Mouse (Mus musculus): ENCODE measurements around the gene Stard8. TPM values are rescaled to one million over a fixed set of nuclear protein-coding genes. Genes with fewer than 3 reads are reported as not detected.
"Not testable (repeated sequence)": the region's sequence is repeated elsewhere in the genome, so short reads cannot be mapped to it uniquely, and the experiment has no call there.

The Stard8 gene
- total RNA-seq (2021), result 10 to 100 TPM; 46.7 to 47.7 TPM
- long read RNA-seq, experiment 1, full-length matches to known transcripts, result 10 of 34 reads
- long read RNA-seq, experiment 1, partial matches to known transcripts, result 16 of 34 reads
- long read RNA-seq, experiment 1, other reads (novel, unspliced or antisense), result 8 of 34 reads
- long read RNA-seq, experiment 2, full-length matches to known transcripts, result 4 of 32 reads
- long read RNA-seq, experiment 2, partial matches to known transcripts, result 13 of 32 reads
- long read RNA-seq, experiment 2, other reads (novel, unspliced or antisense), result 15 of 32 reads

DNA sequence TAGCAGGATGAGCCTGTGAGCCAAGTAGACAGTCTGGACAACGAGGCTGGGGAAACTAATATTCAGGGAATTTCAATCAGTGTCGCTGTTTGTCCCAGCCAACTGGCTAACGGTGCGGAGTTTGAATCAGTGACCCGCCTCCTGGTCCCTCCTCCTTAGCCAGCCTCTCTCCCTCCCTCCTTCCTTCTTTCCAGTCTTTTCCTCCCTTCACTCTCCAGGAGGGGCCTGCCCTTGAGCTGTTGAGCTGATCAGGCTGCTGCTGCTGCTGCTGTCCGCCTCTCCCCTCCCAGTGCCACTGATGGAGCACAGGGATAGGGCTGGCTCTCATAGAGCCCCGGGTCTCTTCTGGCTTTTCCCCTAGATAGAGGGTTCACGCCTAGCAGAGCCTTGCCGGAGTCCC is at the start of gene Stard8:
Gene Stard8, plus strand, starts transcription at position 203 of the 400 bp plus-strand sequence.
- DNase-seq (ENCODE audit: low spot score in 2 of 2), result no peak

DNA sequence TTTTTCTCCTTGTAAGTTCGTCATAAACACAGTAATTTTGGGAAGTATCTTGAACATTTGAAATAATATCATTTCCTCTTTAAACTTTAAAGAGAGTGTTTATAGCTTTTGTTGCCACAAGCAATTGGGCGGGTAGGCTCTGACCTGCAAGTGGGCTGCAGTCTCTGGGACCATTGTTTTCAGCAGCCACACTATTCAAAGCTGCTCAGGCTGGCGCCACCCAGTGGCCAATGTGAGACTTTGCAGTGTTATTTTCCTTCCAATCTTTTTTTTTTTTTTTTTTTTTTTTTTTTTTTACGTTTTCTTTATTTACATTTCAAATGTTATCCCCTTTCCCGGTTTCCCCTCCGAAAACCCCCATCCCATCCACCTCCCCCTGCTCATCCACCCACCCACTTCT is 49.1 kb upstream of the Stard8 start:
- DNase-seq (ENCODE audit: low spot score in 2 of 2), result peak in 1 of 2 experiments; percentile 16

DNA sequence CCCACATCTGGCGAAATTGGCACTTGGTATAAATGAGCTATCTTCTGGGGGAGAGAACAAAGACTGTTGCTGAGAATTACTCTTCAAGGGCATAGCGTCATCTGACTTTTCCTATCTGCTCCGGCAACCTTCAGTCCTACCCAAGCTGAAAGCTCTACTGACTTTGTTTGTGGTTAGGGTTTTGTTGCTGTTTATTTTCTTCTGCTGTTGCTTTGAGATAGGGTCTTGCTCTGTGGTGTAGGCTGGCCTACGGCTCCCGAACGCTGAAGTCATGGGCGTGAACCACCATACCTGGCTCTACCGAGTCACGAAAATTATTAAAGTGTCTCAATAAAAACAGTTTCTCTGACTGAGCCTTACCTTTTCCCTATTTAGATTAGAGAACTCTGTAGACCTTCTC is 44.8 kb upstream of the Stard8 start:
- DNase-seq (ENCODE audit: low spot score in 2 of 2), result no peak

DNA sequence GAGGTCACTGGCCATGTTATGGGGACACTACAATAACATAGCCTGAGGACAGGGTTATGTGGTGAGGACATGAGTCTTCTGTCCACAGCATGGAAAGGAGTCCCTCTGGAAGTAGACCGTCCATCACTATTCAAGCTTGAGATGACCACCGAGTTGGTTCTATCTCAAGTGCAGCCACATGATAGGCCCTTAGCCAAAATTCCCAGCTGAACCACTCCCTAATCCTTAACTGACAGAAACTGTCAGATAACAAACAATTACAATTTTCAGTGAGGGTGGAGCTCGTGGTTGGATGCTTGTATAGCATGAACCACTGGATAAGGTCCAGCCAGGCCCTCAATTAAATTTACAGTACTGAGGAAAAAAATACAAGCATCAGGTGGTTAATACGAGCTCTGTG is 44.0 kb upstream of the Stard8 start:
- DNase-seq (ENCODE audit: low spot score in 2 of 2), result no peak

DNA sequence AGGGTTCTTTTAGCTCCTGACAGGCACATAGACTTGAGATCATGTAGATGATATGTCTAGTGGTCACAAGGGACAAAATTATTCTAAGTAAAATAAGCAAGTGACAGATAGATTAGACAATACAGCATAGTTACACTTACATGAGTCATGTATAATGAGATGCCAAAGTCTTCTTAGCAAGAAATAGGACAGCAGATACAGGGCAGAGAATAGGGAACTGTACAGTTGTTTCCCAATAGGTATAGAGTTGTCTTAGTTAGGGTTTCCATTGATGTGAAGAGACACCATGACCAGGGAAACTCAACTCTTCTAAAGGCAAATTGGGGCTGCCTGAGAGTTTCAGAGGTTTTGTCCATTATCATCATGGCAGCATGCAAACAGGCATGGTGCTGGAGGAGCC is 39.3 kb upstream of the Stard8 start:
- DNase-seq (ENCODE audit: low spot score in 2 of 2), result no peak

DNA sequence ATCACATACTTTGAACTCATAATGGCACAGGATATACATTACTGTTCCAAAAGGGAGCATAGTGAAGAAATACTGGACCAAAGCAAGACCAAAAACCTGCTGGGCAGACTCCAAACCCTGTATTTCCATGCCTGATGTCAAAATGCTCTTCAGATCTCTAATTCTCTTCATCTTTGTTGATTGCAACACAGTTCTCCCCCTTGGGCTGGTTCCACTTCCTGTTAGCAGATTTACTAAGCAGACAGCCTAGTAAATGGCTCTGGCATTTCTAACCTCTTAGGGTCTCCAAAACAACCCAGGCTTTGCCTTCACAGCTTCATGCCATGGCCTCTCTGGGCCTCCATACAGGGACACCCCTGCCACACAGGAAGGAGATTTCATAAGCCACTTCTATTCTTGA is 38.5 kb upstream of the Stard8 start:
- DNase-seq (ENCODE audit: low spot score in 2 of 2), result no peak

DNA sequence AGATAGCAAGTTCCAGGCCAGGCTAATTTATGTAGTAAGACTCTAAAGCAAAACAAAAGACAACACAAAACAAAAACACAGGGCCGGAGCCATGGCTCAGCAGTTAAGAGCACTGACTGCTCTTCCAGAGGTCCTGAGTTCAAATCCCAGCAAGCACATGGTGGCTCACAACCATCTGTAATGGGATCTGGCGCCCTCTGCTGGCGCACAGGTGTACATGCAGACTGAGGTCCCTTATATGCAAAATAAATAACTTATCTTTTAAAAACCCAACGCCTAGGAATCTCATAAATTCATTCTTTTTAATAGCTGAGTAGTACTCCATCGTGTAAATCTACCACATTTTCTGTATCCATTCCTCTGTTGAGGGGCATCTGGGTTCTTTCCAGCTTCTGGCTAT is 16.4 kb upstream of the Stard8 start:
- DNase-seq (ENCODE audit: low spot score in 2 of 2), result not testable (repeated sequence)

DNA sequence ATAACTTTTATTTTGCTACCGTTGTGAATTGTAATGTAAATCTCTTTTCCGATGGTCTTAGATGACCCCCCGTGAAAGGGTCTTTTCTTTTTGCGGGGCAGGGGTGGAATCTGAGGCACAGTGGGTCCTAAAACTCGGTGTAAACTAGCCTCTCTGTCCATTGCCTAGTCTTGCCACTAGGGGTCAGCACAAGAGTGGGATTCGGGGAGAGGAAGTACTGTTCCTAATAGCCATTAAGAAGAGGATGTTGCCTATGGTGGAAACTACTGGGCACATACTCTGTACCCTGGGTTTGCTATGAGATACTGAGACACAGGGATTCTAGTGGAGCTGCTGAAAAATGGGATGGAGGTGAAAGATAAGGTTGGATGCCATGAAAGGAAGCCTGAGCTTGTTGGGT is 13.5 kb upstream of the Stard8 start:
- peak in 1 of 2 experiments; percentile 38 for DNase-seq (ENCODE audit: low spot score in 2 of 2)

DNA sequence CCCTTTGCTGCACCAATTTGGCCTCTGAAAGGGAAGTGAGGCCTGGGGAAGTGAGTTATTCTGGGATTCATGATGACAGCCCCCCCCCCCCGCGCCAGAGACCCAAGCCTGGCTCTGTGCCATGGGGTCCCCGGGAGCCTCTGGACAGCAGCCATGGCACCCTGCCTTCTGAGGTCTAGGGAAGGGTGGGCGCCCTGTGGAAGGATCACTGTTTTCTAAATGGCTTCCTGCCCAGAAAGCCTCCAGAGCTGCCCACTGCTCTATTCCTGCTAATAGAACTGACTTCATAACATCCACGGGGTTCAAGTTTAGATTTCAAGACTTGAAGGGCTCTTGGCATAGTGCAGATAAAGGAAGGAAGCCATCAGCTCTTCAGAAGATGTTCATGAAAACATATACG is 983 bp upstream of the Stard8 start:
- DNase-seq (ENCODE audit: low spot score in 2 of 2), result no peak

DNA sequence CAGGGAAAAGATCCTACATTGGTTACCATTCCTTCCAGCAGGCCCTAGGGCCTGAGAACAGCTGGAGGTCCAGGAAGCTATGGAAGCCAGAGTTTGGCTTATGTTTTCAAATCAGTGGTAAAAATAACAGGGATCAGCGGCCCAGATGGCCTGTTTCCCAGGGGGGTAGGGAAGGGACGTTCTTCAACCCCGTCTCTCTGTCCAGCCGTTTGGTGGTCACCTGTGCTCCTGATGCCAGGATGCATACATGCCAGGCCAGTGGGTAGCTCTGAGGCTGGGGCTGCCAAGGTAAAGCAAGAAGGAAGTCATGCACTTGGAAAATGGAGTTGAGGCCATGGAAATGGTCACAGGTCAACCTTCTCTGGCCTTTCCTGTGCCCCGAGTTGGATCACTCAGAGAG is 7.5 kb downstream of the Stard8 start:
- DNase-seq (ENCODE audit: low spot score in 2 of 2), result no peak

DNA sequence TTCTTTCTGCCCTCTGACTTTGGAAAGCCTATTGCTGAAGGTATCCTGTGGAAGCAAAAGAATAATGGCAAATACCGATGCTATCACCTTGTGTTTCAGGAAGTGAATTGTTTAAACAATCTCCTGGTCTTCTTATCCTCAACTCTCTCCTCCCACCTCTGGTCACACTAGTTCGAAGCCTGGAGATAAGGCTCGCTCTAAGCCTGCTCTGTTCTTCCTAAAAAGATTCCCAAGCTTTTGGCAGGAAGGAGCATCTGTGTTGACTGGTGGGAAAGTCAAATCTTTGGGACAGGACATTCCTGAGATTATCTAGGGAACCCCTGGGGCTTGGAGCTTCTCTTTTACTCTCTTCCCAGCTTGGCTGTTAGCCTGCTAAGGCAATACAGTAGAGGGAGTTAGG is 8.2 kb downstream of the Stard8 start:
- no peak for DNase-seq (ENCODE audit: low spot score in 2 of 2)

DNA sequence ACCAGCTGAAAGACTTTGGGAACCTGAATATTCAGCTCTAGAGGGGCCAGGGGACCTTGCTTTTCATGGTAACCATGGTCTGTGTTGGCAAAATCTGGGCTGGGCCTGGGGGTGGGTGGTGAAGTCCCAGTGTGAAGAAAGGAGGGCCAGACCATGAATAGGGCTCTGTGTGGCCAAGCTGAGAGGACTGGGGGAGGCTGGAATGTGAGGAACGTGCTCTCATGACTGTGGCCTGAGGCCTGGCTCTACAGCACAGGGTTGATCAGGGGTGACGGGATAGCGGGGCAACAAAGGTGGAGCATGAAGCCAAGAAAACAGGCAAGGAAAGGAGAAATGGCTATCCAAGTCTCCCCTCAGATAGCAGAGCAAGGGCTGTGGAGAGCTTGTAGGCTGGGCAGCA is 9.4 kb downstream of the Stard8 start:
- no peak for DNase-seq (ENCODE audit: low spot score in 2 of 2)

DNA sequence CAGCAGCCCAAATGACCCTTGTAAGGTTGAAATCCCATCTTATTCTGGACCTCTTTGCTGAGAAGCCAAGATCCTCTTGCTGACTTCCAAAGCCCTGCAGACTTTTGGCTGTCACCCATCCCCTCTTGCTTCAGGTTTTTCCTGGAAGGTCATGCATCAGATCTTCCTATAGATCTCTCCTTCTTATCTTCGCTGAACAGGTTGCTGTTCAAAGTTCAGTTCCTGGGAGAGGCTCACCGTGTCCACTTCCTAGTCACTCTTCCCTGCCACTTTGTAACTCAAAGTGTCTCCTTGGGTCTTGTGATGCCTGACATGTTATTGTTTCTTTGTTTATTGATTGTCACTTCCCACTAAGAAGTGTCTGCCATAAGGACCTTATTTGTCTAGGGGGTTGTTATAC is 12.7 kb downstream of the Stard8 start:
- no peak for DNase-seq (ENCODE audit: low spot score in 2 of 2)

DNA sequence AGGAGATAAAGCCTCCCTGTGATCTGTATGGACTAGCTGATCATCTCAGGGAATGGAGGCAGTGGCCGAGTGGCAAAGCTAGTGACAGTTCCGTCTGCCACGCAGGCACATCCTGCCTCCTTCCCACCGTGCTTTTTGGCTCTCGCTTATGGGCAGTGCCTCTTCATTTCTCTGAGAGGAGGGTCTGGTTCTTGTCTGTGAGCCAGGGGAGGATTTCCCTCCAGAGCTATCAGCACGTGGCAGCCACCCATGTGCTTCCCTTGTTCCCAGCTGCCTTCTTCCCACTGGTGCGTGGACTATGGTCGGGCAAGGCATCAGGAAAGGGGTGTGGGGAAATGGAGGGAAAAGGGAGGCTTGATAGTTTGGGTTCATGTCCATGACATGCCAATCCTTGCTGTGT is 13.9 kb downstream of the Stard8 start:
- DNase-seq (ENCODE audit: low spot score in 2 of 2), result no peak

DNA sequence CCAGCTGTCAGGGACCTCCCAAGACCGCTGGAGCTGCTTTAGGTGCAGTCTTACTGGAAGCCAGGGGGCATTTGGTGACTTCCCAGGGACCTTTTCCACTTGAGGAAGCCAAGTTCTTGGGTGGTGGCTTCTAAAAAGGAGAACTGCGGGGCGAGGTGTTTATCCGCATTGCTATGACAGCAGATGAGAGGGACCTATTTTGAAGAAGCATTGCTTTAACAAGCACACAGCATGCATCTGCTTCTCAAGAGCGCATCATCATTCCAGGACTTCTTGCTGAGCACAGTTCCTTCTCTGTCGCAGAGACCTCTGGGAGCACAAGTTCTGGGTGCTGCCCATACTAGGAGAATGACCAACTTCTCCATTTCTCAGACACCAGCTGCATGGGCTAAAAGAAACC is 14.8 kb downstream of the Stard8 start:
- DNase-seq (ENCODE audit: low spot score in 2 of 2), result no peak

DNA sequence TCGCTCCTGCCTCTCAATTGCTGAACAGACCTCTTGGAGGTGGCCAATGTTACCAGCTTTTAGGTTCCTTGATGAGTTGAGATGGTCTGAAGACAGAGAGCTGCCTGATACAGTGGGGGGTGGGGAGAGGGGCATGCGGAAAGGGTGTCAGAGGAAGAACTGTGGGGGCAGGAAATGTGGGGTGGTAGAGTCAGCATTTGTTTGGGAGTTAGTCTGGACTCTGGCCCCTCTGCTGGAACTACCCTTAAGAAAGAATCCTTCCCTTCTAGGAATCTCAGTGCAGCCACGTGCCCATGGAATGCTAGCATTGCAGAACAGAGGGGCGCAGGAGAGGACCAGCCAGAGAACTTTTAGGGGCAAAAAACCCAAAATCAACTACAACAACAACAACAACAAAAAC is 16.3 kb downstream of the Stard8 start:
- no peak for DNase-seq (ENCODE audit: low spot score in 2 of 2)

DNA sequence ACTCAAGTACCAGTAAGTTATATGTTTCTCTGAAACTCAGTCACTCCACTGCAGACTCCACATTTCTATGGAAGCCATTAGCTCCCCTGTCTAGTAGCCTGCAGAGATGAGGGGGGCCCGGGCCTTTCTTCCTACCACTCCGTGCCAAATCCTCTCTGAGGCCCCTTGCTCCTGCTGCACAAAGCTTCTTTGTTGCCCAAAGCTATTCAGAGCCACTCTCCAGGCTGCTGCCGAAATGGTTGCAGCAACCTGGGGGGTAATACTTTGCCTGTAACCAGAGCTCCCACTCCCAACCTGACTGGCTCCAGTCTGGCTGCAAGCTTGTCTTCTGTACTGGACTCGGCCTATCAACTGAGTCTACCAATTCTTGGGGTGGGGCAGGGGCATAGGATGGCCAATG is 17.2 kb downstream of the Stard8 start:
- no peak for DNase-seq (ENCODE audit: low spot score in 2 of 2)

DNA sequence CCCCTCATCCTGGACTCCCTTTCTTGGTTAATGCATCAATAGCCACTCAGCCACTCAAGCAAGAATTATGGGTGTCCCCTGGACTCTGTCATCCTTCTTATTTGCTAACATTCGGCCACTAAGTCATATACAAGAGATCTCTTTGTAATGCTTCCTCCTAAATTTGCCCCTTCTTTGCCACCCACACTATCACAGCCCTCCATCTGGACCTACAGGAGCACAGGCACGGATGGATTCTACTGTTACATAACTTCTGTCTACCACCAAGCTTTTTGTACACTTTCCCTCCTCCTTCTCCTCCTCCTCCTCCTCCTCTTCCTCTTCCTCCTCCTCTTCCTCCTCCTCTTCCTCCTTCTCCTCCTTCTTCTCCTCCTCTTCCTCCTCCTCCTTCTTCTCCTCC is 18.5 kb downstream of the Stard8 start:
- DNase-seq (ENCODE audit: low spot score in 2 of 2), result no peak

DNA sequence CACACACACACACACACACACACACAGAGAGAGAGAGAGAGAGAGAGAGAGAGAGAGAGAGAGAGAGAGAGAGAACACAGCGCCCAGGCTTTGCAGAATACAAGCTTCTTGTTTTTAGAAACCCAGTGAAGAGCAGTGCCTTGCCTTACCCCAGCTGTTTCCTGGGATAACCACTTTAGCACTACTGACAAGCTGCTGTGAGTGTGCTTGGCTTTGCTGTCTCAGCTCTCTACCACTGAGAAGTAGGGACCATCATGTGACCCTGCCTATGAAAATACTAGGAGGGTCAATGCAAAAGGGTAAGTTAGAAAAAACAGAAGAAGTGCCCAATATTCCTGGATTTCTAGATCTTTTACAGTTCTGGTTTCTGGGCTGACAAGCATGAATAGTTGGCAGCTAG is 20.9 kb downstream of the Stard8 start:
- no peak for DNase-seq (ENCODE audit: low spot score in 2 of 2)

DNA sequence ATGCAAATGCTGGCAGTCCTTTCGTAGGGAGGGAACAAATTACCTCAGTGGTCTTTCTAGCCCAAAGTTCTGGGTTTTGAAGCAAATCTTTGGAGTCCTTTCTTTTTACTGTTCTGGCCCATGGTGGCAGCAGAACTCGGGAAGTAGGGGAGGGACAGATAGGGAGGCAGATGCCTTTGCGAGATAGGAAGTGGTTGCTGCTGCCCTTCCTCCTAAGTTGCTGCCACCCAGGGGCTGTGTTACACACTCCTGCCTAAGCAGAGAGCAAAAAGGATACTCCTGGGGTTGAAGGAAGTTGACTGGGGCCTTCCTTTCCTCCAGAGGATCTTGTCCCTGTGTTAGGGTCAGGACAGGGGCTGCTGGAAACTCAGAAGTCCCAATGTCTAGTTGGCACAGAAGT is 32.4 kb downstream of the Stard8 start:
- DNase-seq (ENCODE audit: low spot score in 2 of 2), result no peak

DNA sequence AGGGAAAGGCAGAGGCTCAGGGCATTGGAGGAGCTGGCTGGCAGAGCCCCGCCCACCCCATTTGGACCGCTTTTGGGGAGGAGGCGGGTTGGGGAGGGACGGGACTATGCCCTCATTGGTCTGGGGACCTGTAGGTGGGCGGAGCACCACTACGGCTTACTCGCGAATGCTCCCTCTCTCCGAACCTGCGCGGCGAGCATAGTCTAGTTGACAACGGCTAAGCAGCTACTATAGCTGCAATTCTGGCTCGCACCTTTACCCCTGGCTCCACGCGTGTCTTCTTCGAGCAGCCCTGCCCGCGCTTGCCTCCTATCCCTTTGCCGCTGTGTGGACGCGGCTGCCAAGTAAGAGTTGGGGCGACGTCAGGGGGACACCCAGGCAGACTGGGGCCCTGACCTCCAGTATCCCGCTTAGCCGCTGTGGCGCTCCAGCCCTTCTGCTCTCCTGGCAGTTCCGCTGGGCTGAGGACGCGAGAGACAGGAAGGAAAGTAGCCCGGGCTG is 39.5 kb downstream of the Stard8 start:
- DNase-seq (ENCODE audit: low spot score in 2 of 2), result peak; percentile 38 to 65

DNA sequence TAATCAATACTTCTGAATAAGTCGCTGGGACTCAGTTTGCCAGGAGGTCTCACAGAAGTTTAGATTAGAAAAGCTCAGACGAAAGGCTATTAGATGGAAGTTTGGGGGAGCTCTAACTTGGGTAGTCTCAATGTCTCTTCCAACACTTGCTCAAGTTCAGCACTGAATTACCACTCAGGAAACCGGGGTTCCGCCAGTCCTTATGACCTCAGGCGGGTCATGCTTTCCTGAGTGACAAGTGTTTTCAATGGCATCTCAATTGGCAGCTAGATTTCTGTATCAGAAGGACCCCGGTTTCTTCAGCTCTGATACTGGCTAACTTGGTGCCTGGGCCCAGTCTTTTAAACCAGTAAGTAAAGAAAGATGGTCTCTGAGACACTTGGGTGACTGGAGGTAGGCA is 40.2 kb downstream of the Stard8 start:
- DNase-seq (ENCODE audit: low spot score in 2 of 2), result no peak

DNA sequence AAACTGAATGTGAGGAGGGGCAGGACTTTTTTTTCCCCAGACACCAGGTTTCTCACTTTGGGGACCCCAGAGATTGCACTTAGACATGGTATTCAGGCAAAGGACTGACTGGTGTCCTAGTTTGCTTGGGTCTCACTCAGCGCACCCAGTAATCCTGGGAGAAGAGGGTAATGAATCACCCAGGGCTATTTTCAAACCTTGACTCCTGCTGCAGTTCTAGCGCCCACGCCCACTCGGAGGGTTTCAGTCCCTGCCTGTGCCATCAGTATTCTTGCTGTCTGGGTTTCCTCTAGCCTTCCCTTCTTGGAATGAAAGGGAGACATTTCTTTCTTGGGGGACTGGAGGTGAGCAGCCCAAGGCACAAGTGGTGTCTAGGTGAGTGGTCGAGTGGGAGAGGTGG is 40.7 kb downstream of the Stard8 start:
- DNase-seq (ENCODE audit: low spot score in 2 of 2), result no peak

DNA sequence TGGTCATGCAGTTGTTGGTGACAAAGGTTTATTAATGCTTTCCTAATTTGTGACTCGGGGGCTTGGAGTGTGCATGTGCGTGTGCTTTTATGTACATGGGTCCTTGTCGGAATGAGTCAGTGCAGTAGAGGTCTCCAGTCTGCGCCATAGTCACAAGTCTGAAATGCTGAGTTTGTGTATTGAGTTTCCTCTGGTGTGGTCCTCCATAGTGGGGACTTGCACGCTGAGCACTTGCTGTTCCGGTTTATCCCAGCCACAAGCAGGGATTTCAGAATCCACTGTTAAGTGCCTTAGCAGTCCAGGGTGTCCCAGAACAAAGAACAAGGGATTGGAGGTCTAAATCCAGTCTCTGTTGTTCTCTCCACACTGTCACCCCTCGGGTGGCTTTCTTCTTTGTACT is 42.3 kb downstream of the Stard8 start:
- DNase-seq (ENCODE audit: low spot score in 2 of 2), result no peak

All from gastrocnemius, postnatal 4 days (tissue).